Mouse (Mus musculus): Measurements from ENCODE around the gene Gm13287. TPM values are rescaled to one million over a fixed set of nuclear protein-coding genes. Genes with fewer than 3 reads are reported as not detected.
"Not testable (repeated sequence)": the region's sequence is repeated elsewhere in the genome, so short reads cannot be mapped to it uniquely, and the experiment has no call there.

Gene Gm13287
- polyA plus RNA-seq, 1 experiment from 2014 or later, result not detected

DNA sequence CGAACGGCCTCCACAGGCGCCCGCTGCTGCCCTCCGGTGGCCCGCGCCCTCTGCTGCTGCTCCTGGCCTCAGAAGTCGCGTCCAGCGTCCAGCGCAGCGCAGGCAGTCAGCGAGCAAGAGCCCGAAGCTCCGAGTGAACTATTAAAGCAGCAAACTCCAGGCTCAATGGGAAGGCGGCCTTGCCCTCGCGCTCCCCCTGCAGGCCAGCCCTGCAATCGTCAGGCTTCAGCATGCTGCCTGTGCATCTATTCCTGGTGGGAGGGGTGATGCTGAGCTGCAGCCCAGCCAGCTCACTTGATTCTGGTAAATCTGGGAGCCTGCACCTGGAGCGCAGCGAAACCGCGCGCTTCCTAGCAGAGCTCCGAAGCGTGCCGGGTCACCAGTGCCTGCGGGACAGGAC is 14.7 kb upstream of the Gm13287 start, which contains the start of gene Gm13277:
Gm13277 (plus strand) TSS at position 231 of the 400 bp plus-strand sequence.
- WGBS, result 0% methylated on average over 1 of the region's 28 CpGs

GRCm38 (mm10) chr4:88791250-88791649 is 11.8 kb upstream of the Gm13287 start, which contains the start of gene Gm13278:
Gene Gm13278, plus strand, starts transcription at chr4:88791550.
- H3K36me3 ChIP-seq (ENCODE audit: control insufficient read depth, insufficient read depth, low read length); H3K9me3 ChIP-seq (ENCODE audit: control insufficient read depth, low read length); H3K27me3 ChIP-seq (ENCODE audit: control insufficient read depth, insufficient read depth, low read length); H3K4me3 ChIP-seq (ENCODE audit: low read depth, low read length); H3K9ac ChIP-seq (ENCODE audit: low read depth, low read length); ATAC-seq (ENCODE audit: low FRiP score); DNase-seq (ENCODE audit: low spot score); H3K4me2 ChIP-seq (replicated peaks; ENCODE audit: low read depth, low read length); H3K27ac ChIP-seq (ENCODE audit: low read depth, low read length); H3K4me1 ChIP-seq (replicated peaks; ENCODE audit: control insufficient read depth, insufficient read depth, low read length): not testable (repeated sequence)
- no CpG with 5 or more reads among the region's 28 CpGs for whole genome bisulfite sequencing

More for the DNA sequence above, 14.7 kb upstream of the Gm13287 start, which contains the start of gene Gm13277:
- ATAC-seq (ENCODE audit: low FRiP score); H3K9me3 ChIP-seq (ENCODE audit: control insufficient read depth, low read length); DNase-seq (ENCODE audit: low spot score); H3K27me3 ChIP-seq (ENCODE audit: control insufficient read depth, insufficient read depth, low read length); H3K27ac ChIP-seq (ENCODE audit: low read depth, low read length); H3K4me2 ChIP-seq (replicated peaks; ENCODE audit: low read depth, low read length); H3K4me3 ChIP-seq (ENCODE audit: low read depth, low read length); H3K4me1 ChIP-seq (replicated peaks; ENCODE audit: control insufficient read depth, insufficient read depth, low read length); H3K9ac ChIP-seq (ENCODE audit: low read depth, low read length); H3K36me3 ChIP-seq (ENCODE audit: control insufficient read depth, insufficient read depth, low read length): not testable (repeated sequence)

GRCm38 (mm10) chr4:88793936-88794675 is 8.9 kb upstream of the Gm13287 start, which contains the start of gene Gm13275:
Gene Gm13275, plus strand, starts transcription at chr4:88794487.
- 0% methylated on average over 4 of the region's 52 CpGs for WGBS
- H3K9ac ChIP-seq (ENCODE audit: low read depth, low read length); H3K4me1 ChIP-seq (replicated peaks; ENCODE audit: control insufficient read depth, insufficient read depth, low read length); ATAC-seq (ENCODE audit: low FRiP score); H3K27me3 ChIP-seq (ENCODE audit: control insufficient read depth, insufficient read depth, low read length); H3K4me3 ChIP-seq (ENCODE audit: low read depth, low read length); H3K36me3 ChIP-seq (ENCODE audit: control insufficient read depth, insufficient read depth, low read length); H3K4me2 ChIP-seq (replicated peaks; ENCODE audit: low read depth, low read length); H3K27ac ChIP-seq (ENCODE audit: low read depth, low read length); H3K9me3 ChIP-seq (ENCODE audit: control insufficient read depth, low read length); DNase-seq (ENCODE audit: low spot score): not testable (repeated sequence)

- DNase-seq (ENCODE audit: low spot score); H3K4me3 ChIP-seq (ENCODE audit: low read depth, low read length); H3K9me3 ChIP-seq (ENCODE audit: control insufficient read depth, low read length); H3K9ac ChIP-seq (ENCODE audit: low read depth, low read length); H3K36me3 ChIP-seq (ENCODE audit: control insufficient read depth, insufficient read depth, low read length); H3K4me2 ChIP-seq (replicated peaks; ENCODE audit: low read depth, low read length); ATAC-seq (ENCODE audit: low FRiP score); H3K4me1 ChIP-seq (replicated peaks; ENCODE audit: control insufficient read depth, insufficient read depth, low read length); H3K27me3 ChIP-seq (ENCODE audit: control insufficient read depth, insufficient read depth, low read length); H3K27ac ChIP-seq (ENCODE audit: low read depth, low read length): not testable (repeated sequence)
- no CpG with 5 or more reads among the region's 28 CpGs for WGBS
Measured at GRCm38 (mm10) chr4:88797097-88797496, 6.0 kb upstream of the Gm13287 start, which contains the start of gene Gm13279. Gene Gm13279, plus strand, starts transcription at chr4:88797397.

GRCm38 (mm10) chr4:88799365-88799764 is 3.7 kb upstream of the Gm13287 start, which contains the start of gene Gm13285:
Gene Gm13285, plus strand, starts transcription at chr4:88799665.
- H3K27me3 ChIP-seq (ENCODE audit: control insufficient read depth, insufficient read depth, low read length); DNase-seq (ENCODE audit: low spot score); H3K27ac ChIP-seq (ENCODE audit: low read depth, low read length); H3K4me1 ChIP-seq (replicated peaks; ENCODE audit: control insufficient read depth, insufficient read depth, low read length); H3K4me3 ChIP-seq (ENCODE audit: low read depth, low read length); H3K36me3 ChIP-seq (ENCODE audit: control insufficient read depth, insufficient read depth, low read length); ATAC-seq (ENCODE audit: low FRiP score); H3K4me2 ChIP-seq (replicated peaks; ENCODE audit: low read depth, low read length); H3K9me3 ChIP-seq (ENCODE audit: control insufficient read depth, low read length); H3K9ac ChIP-seq (ENCODE audit: low read depth, low read length): not testable (repeated sequence)
- 17% methylated on average over 2 of the region's 7 CpGs for WGBS

GRCm38 (mm10) chr4:88805231-88805630 is 2.2 kb downstream of the Gm13287 start, which contains the start of gene Gm13288:
Gene Gm13288, plus strand, starts transcription at chr4:88805531.
- H3K9ac ChIP-seq (ENCODE audit: low read depth, low read length); H3K4me2 ChIP-seq (replicated peaks; ENCODE audit: low read depth, low read length); H3K36me3 ChIP-seq (ENCODE audit: control insufficient read depth, insufficient read depth, low read length); H3K9me3 ChIP-seq (ENCODE audit: control insufficient read depth, low read length); H3K27ac ChIP-seq (ENCODE audit: low read depth, low read length); H3K27me3 ChIP-seq (ENCODE audit: control insufficient read depth, insufficient read depth, low read length); H3K4me1 ChIP-seq (replicated peaks; ENCODE audit: control insufficient read depth, insufficient read depth, low read length); H3K4me3 ChIP-seq (ENCODE audit: low read depth, low read length); ATAC-seq (ENCODE audit: low FRiP score); DNase-seq (ENCODE audit: low spot score): not testable (repeated sequence)
- no CpG with 5 or more reads among the region's 8 CpGs for WGBS

GRCm38 (mm10) chr4:88805761-88806160 is 2.7 kb downstream of the Gm13287 start:
- not testable (repeated sequence) for H3K9ac ChIP-seq (ENCODE audit: low read depth, low read length); DNase-seq (ENCODE audit: low spot score); H3K4me3 ChIP-seq (ENCODE audit: low read depth, low read length); H3K27me3 ChIP-seq (ENCODE audit: control insufficient read depth, insufficient read depth, low read length); H3K9me3 ChIP-seq (ENCODE audit: control insufficient read depth, low read length); H3K4me1 ChIP-seq (replicated peaks; ENCODE audit: control insufficient read depth, insufficient read depth, low read length); H3K36me3 ChIP-seq (ENCODE audit: control insufficient read depth, insufficient read depth, low read length); H3K27ac ChIP-seq (ENCODE audit: low read depth, low read length); ATAC-seq (ENCODE audit: low FRiP score); H3K4me2 ChIP-seq (replicated peaks; ENCODE audit: low read depth, low read length)
- 0% methylated on average over 6 of the region's 34 CpGs for WGBS

DNA sequence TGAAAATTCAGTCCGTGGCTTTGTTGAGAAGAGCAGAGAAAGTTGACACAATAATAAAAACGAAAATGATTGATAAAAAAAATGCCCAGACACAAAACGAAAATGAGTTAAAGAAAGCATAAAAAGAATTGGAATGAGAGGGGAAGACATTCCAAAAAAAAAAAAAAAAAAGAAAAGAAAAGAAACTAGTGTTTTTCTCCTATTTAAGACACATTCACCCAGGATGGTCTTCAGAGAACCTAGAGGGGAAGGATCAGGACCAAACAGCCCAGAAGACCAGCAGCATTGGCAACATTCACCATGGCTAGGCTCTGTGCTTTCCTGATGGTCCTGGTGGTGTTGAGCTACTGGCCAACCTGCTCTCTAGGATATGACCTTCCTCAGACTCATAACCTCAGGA is 12.9 kb downstream of the Gm13287 start, which contains the start of gene Ifna7:
Ifna7 (plus strand) TSS at position 301 of the 400 bp plus-strand sequence.
- DNase-seq (ENCODE audit: low spot score) (no peak), ATAC-seq (ENCODE audit: low FRiP score) (no peak)
- WGBS, result 75% methylated on average over 3 of the region's 3 CpGs
- H3K4me1 ChIP-seq (replicated peaks; ENCODE audit: control insufficient read depth, insufficient read depth, low read length), result no peaks in the 10 kb centered on the region
- no peaks in the 10 kb centered on the region for H3K36me3 ChIP-seq (ENCODE audit: control insufficient read depth, insufficient read depth, low read length)
- H3K9me3 ChIP-seq (ENCODE audit: control insufficient read depth, low read length), result no peaks in the 10 kb centered on the region
- H3K4me3 ChIP-seq (ENCODE audit: low read depth, low read length), result no peak within 1 kb of the TSS
- no peak within 1 kb of the TSS for H3K9ac ChIP-seq (ENCODE audit: low read depth, low read length)
- H3K4me2 ChIP-seq (replicated peaks; ENCODE audit: low read depth, low read length), result no peak within 1 kb of the TSS
- no peak within 1 kb of the TSS for H3K27ac ChIP-seq (ENCODE audit: low read depth, low read length)
- no peaks in the 10 kb centered on the region for H3K27me3 ChIP-seq (ENCODE audit: control insufficient read depth, insufficient read depth, low read length)

DNA sequence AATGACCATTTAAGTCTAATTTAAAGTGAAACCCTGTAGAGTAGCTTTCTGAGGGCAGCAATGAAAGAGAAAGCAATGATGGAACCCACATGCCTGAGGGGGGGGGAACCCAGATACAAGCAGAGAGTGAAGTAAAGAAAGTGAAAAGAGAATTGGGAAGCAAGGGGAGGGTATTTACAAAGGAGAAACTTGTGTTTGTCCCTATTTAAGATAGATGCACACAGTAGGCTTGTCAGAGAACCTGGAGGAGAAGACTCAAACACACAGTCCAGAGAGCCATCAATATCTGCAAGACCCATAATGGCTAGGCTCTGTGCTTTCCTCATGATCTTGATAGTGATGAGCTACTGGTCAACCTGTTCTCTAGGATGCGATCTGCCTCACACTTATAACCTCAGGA is 16.6 kb downstream of the Gm13287 start, which contains the start of gene Ifna11:
Ifna11 (plus strand) TSS at position 301 of the 400 bp plus-strand sequence.
- WGBS, result 81% methylated on average over 1 of the region's 1 CpGs
- H3K36me3 ChIP-seq (ENCODE audit: control insufficient read depth, insufficient read depth, low read length), result no peaks in the 10 kb centered on the region
- ATAC-seq (ENCODE audit: low FRiP score), result no peak
- H3K9ac ChIP-seq (ENCODE audit: low read depth, low read length), result no peak within 1 kb of the TSS
- H3K27ac ChIP-seq (ENCODE audit: low read depth, low read length), result no peak within 1 kb of the TSS
- H3K9me3 ChIP-seq (ENCODE audit: control insufficient read depth, low read length), result no peaks in the 10 kb centered on the region
- H3K4me2 ChIP-seq (replicated peaks; ENCODE audit: low read depth, low read length), result no peak within 1 kb of the TSS
- H3K4me3 ChIP-seq (ENCODE audit: low read depth, low read length), result no peak within 1 kb of the TSS
- no peaks in the 10 kb centered on the region for H3K4me1 ChIP-seq (replicated peaks; ENCODE audit: control insufficient read depth, insufficient read depth, low read length)
- no peaks in the 10 kb centered on the region for H3K27me3 ChIP-seq (ENCODE audit: control insufficient read depth, insufficient read depth, low read length)
- DNase-seq (ENCODE audit: low spot score), result no peak
